Mouse (Mus musculus) NIH3T3 (cell line): ENCODE measurements around the gene Knstrn.

ENCODE experiments used
- DNase-seq: peaks from one replicate; pipeline ENCODE4 v3.0.0-alpha.2; 2012; ENCODE audit warnings: low read depth

The Knstrn gene

DNA sequence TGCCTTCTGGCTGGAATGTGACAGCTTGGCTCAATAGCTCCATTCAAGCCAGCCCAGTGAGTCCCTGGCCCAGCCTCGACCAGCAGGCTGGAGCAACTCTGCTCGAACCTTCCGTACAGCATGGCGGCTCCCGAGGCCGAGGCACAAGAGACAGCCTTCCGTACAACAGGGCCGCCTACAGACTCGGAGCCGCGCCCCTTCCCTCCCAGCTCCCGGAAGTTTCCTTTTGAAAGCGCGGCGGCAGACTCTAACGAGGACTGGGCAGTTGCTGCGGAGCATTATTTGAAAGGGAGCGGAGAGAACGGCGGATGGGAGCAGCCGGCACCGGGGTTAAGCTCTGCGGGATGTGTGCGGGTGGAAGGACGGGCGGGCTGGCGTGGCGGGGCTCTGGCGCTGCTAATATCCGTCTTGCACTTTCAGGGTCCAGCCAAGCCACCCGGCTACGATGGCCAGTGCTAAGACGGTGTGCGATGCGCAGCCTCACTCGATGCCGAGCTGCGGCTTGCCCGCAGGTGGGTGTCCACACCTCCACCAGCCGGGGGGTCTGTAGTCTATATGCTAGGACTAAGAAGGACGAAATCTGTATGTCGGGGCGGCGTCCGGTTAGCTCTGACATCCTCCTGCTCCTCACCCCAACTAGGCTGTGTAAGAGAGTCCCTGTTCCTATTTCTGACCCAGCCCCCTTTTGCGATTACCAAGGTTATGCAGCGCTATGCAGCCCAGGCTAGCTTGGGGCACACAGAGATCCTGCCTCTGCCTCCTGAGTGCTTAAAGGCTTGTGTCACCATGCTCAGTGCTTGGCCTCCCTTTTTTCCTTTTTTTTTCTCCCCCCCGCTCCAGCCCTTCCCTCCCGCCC lies at the start of gene Knstrn:
Knstrn (plus strand) TSS at position 23 of the 856 bp plus-strand sequence.
- peak; percentile 94 for DNase-seq

DNA sequence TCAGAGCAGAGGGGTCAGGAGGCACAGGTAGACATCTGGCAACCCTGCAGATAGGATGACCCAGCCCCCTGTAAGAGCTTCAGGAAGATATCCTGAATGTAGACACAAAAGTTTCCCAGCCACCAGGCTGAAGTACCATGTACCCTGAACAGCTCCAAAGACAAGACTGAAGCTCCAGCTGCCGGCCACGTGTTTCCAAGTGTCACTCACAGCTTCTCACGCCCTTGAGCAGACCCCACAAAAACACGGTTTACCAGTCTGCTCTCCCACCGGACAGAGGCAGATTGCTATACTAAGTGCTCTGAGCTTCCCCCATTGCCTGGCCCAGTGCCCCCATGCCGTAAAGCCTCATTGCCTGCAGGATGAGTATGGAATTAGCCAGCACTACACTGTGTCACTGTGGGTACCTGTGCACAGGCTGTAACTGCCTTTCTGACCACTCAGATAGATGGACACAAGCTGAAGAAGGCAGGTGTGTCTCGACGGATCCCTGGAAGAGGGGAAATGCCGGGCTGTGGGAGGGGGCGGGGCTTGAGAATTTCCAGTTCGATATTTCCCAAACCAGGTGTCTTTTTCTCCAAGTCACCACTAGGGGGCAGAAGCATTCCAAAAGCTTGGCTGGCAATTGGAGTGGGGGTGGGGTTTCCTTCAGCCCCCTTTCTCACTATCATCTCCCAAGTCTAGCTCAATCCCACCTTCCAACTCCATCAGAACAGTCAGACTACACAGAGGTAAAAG lies 49.5 kb upstream of the Knstrn start:
- DNase-seq = peak; percentile 79

DNA sequence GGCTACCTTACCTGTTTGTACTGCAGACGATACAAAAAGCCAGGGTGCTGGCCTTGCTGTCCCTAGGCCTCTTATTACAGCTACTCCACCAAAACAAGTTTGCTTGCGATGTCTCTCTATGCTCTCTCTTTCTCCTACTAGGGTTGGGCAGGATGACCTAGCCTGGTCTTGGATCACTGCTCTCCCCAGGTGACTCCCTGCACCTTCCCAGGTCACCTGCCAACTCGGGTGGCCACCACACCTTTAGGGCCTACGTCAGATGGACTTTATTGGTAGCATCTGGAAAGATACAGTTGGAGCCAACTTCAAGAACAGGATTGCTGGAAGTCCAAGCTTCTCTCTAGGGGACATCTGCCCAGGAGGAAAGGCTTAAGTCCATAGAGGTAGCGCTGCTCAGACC lies 48.9 kb upstream of the Knstrn start:
- no peak for DNase-seq

DNA sequence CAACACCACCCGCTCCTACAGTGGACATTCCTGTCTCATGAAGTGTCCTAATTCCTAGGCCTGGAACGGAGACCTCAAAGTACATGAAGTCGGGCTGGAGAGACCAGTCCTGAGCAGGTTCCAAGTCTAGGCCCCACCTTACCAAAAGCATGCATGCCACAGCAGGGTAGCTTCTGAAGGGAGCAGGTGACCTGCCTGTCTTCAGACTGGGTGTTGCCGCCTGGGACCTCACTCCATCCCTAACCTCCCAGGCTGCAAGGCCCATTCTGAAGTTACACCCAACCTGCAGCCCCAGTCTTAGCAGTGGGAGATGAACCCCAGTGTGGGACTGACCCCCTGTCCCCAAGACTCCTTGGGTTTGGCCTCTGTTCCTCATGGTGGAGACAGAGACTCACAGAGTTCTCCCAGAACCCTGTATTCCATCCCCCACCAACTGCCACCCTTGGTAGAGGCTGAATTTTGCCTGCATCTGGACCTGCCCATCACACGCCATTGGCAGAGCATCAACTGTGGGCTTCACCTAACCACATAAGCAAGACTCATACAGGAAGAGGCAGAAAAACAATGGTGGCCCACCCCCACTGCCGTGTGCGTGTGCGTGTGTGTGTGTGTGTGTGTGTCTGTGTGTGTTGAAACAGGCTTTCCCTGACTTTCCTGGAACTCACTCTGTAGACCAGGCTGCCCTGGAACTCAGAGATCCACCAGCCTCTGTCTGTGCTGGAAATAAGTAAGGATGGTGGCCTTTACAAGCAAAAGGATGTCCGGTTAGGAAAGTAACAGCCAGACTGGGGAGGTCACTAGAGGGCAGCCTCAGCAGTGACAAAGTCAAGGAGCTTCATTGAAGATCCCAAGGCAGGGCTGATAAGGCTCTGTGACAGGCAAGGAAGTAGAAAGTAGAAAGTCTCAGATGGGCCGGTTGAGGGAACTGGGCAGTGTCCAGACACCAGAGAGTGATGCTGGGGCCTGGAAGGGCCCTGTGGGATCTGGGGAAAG lies 47.5 kb upstream of the Knstrn start:
- peak; percentile 64 for DNase-seq

DNA sequence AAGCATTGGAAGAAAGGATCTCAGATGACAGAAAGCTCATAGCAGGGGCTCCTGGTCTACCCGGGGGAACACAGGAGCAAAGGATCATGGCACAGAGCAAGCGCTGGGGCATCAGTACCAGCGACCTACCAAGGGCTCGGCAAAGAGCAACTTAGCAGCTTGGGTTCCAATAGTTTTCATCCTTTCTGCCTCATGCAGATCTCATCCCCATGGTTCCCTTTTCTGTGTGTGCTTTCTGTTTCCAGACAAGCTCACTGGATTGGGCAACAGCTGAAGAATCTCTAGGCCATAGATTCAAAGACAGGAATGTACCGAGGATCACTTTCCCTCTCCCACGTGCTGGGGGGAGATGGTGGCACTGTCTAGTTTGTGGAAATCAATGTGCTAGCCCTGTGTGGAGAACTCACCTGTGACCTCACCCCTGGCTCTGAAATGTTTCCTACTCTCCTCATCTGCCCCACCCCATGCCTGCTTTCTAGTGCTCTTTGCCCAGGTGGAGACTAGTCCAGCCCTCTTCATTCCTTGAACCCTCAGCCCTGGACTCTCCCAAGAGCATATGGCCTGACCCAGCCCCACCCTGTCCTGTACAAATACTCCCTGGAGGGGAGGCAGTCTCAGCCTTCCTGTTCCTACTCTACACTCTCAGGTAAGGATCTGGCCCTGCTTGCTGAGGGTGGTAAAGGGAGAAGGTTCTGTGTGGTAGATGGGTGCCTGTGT lies 41.5 kb upstream of the Knstrn start, which contains the start of gene Phgr1:
Phgr1 (plus strand) TSS at position 612 of the 717 bp plus-strand sequence.
- no peak for DNase-seq

DNA sequence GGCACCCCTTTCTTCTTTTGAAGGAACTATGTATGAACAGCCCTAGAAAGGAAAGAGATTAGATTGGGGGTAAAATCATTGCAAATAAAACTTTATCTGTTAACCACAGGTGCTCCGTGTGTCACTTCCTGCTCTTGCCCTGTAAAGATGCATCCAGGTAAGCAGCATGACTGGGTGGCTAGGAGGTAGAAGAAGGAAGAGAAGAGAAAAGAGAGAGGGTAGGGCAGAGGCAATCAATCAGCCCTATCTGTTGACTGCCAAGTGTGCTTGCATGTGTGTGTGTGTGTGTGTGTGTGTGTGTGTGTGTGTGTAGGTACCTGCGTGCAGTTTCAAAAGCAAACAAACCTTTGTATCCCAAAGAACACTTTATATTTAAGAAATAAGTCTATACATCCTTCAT lies 39.3 kb upstream of the Knstrn start:
- DNase-seq = no peak

DNA sequence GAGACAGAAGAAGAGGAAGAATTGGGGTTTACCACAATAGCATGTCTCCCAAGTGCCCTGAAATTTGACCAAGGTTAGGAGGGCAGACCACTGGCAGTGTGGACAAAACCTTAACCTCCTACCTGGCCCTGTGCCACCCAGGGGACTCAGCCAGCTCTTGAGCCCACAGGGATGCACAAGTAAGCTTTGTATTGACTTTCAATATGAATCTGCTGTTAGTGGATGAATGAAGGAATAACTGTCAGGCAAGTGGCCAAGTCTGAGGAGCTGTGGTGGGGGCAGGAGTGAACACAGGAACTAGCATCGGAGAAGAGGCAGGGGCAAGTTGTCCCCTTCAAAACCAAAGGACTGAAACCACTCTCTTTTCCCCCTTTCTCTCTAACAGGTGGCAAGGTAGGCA lies 38.4 kb upstream of the Knstrn start:
- DNase-seq = peak; percentile 73

DNA sequence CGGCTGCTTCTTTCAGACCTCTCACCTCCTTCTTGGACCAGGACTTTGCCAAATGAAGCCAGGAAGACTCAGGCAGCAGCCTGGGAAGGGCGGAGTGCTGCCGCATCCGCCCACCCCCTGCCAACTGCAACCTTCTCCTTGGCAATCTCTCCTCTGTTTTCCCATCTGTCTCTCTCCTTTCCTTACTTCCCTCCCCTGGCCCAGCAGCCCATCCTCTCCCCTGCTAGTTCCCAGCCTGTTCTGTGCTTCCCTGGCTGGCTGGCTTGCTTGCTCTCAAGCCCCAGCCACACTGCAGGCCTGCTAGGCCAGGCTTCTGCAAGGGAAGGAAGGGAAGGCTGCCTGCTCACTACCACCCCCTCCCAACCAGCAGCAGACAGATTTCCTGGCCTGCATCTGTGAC lies 38.0 kb upstream of the Knstrn start:
- peak; percentile 68 for DNase-seq

DNA sequence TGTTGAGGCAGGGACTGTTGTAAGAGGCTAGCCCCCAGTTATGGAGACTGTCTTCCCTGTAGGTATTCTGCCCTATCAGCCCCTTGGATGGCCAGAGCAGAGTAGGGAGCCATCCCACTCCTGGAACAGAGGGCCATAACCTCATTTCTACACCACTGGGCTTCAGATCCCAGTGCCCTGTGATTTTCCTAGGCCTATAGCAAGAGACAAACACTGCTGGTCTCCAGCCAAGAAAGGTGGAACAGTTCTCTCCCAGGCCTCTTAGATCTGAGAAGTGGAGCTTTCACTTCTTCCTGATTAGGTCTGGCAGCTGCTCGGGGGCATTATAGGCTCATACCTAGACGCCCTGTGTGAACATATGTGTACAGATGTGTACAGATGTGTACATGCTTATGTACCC lies 37.5 kb upstream of the Knstrn start:
- no peak for DNase-seq

DNA sequence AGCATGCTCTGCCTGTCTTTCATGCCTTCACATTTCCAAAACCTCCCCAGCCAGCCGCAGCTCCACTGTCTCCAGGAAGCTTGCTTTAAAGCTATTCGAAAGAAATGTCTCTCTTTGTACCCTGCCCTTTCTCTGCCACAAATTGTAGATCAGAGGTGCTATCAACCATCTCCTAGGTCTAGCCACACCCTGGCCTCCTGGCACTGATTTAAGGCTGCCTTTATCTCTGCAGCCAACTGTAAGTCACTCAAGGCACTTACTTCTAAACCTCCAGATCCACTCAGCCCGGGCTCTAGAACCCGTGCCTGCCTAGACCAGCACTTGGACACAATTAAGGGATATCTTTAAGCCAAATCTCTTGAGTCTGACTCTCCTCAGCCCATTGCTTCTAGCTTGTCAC lies 35.4 kb upstream of the Knstrn start:
- no peak for DNase-seq

DNA sequence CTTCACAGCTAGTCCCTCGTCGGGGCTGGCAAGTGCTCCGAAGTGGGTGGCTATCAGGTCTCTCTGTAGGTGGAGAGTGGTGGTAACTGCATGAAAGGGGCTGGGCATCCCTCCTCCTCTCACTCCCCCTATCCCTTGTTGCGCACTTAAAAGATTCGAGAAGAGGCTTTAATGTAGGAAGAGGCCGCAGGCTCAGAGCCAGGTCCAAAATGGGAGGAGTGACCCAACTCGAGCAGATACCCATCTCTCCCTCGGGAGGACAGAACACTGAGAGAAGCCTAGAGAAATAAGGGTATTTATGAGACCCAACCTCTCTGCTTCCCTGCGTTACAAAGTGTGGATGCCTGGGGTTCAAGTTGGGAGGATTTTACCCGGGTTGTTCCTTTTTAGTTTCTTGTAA lies 34.7 kb upstream of the Knstrn start:
- peak; percentile 77 for DNase-seq

DNA sequence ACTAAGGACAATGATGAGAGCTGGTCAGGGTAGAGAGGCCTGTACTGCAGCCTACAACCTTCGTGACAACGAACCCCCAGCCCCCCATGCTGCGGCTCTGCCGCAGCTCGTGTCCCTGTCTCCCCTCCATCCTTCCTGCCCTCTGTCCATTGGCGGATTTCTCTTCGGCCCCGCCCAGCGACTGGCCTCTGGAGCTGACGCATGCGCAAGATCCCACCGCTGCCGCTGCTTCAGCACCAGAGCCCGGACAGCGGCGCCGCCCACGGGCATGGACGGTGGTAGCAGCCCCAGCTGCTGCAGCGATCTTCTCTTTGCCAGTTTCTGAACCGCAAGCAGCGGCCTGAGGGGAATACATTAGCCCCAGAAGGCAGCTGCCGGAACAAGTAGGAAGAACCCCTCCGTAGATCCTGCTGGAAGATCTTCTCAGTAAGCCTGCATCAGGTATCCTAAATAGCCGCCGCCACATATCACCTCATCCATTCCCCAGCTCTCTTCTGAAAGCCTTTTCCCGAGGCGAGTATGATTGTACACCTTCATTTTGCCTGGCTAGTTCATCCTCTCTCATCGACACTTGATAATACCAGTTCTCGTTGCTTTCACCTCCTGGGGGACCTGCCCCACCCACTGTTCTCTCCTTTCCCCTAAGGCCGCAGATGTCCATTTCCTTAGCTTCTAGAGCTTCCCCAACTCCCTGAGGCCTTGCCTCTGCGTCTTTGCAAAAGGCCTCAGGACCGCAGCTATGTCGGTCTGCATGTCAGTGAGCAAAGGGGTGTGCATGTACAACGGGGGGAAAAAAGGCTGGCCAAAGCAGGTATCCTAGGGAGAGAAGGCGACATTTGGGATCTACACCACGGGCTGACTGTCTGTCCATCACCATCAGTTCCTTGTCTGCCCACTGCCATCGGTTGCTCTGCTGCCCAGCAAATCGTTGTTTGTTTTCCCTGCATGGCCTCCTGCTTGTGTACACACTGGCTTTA lies 34.0 kb upstream of the Knstrn start, which contains the start of gene Disp2:
Disp2 (plus strand) TSS at position 216 of the 977 bp plus-strand sequence.
- DNase-seq = peak; percentile 98

DNA sequence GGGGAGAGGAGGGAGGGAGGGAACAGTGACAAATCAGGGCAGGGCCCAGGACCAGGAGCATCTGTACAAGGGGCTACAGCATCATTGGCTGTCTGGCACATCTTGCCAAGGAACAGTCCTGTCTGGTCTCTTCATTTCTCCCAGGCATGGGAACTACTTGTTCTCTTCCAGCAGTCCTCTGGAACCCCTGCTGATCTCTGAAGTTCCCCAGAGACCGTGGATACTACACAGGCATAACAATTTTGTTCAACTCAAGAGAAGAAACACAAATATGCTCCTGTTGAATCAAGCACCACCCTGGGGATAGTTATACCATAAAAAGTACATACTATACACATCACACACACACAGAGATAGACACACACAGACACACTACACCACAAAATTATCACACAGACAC lies 32.7 kb upstream of the Knstrn start:
- no peak for DNase-seq

DNA sequence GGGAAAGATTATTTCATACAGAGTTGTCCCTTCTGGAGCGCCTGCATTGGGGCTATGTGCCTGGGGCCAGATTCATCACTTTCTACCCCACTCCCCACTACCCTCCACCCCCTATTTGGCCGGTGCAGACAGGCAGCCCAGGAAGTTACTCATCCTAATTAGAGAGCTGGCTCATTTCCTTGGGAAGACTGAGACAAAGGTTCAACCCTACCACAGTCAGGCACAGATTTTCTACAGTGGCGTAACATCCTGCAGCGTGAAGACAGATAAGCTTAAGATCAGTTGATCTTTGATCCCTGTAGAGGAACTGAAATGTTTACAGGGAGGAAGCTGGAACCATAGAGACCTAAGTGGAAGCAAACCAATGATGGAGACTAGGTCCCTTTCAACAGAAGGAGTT lies 31.5 kb upstream of the Knstrn start:
- peak; percentile 17 for DNase-seq

DNA sequence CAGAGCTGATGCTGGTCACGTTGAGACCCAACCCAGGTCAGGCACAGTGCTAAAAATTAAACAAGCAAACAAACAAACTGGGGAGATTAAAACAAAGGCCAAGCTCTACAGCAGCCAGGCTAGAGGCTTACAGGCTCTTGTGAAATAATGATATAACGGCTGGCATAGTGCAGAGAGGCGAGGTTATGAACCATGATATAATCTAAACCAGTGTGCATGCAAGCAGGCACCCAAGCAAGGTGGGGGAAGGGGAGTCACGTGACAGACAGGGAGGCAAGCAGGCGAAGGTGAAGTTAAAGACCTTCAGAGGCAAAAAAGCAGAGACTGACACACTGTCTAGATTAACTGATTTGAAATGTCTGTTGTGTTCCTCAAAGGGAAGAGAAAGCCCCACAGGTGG lies 30.7 kb upstream of the Knstrn start:
- DNase-seq = peak; percentile 43

DNA sequence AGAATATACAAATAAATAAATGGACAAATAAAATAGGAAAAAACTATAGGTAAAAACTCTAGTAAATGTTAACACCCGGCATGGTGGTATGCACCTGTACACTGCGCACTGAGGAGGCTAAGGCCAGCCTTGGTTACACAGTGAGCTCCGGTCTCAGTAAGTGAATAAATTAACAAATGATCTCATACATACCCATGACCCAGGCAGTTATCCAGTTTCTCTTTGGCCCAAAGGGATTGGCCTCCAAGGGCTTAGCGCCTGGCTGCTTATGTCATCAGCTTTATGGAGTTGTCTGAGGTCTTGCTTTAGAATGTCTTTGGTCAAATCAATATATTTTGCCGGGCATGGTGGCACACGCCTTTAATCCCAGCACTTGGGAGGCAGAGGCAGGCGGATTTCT lies 30.1 kb upstream of the Knstrn start:
- DNase-seq = no peak

DNA sequence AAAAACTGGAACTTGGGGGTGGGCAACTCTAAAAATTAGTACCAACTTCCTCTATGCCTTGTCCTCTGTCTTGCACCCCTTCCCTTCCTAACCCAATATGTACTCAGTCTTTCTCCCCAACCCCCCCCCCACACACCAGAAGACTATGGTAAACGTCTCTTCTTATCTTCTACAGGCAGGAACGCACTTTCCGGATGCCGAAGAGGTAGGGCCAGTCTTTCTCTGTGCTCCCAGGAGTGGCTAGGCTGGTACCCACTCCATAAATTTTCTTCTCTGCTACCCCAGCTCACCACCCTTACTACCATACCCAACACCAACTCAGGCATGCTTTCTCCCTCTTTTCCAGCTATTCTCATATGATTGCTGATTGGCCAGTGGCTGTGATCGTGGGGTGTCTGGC lies 27.3 kb upstream of the Knstrn start:
- no peak for DNase-seq

DNA sequence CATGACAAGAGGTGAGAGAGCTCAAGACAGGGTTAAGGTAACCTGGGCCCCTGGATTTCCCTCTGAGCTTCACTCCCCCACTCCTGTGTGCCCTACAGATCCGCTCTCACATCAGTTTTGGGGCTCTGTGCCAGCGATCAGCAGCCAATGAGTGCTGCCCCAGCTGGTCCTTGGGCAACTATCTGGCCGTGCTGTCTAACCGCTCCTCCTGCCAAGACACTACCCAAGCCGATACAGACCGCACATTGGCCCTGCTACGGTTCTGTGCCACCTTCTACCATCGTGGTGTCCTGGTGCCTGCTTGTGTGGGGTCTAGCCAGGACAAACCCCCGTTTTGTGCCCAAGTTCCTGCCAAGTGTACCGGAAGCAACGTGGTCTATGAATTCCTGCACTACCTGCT lies 24.3 kb upstream of the Knstrn start:
- no peak for DNase-seq

DNA sequence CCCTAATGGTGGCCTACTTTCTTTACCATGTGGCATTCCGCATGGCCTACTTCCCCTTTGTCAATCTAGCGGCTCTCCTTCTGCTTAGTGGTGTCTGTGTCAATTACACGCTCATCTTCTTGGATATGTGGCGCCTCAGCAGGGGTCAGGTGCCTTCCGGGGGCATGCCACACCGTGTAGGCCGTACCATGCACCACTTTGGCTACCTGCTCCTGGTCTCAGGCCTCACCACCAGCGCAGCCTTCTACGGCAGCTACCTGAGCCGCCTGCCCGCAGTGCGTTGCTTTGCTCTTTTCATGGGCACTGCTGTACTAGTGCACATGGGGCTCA lies 23.6 kb upstream of the Knstrn start:
- DNase-seq = no peak
